Mouse (Mus musculus) liver, embryonic 14.5 days (tissue): ENCODE results near the gene Frat1.

ENCODE experiments used
- CTCF ChIP-seq: IDR thresholded peaks from 2 replicates; pipeline ENCODE4 v1.5.1; 2016; ENCODE audit warnings: antibody characterized with exemption, low read depth, control low read depth
- EP300 ChIP-seq: IDR thresholded peaks from 2 replicates; pipeline ENCODE4 v1.6.1; 2016; ENCODE audit warnings: antibody characterized with exemption, low read depth

- TF ChIP-seq CTCF (no peak), EP300 (no peak)
These were observed 11.5 kb downstream of the Frat1 start for GRCm38 (mm10) chr19:41841105-41841750.
